Comparison of ENCODE assay signal across 21 mouse cellular contexts in genomic region chr6:87388877-87389276, GRCm38 (mm10). TPM values are rescaled to one million over a fixed set of nuclear protein-coding genes. Genes with fewer than 3 reads are reported as not detected.
DNase-seq lines count a peak whose midpoint lies in the region; ATAC-seq and TF ChIP-seq lines count a peak whose summit lies in the region.
"Had no signal": no experiment of that assay in that cellular context is flagged by ENCODE, and none has a peak within 500 bp of the region (broad histone marks: within the 10 kb centered on the region; RNA-seq: fewer than 3 reads in every experiment).

Gkn3 (minus strand) TSS chr6:87388935.

- 42% methylated on average over 7 of the region's 7 CpGs for WGBS in heart, embryonic 13.5 days
- WGBS in lung, embryonic 16.5 days = 33% methylated on average over 7 of the region's 7 CpGs
- 27% methylated on average over 7 of the region's 7 CpGs for WGBS in intestine, postnatal 0 days
- WGBS in stomach, postnatal 0 days = 40% methylated on average over 7 of the region's 7 CpGs

- no peak for DNase-seq in heart, adult 11 months
- no peak for DNase-seq in lung, postnatal 10 days
- peak; percentile 12 for DNase-seq in stomach, postnatal 0 days (ENCODE audit: low spot score)
- DNase-seq in adrenal gland, postnatal 25 days = no peak
- DNase-seq: adrenal gland, adult 2 months; cerebellum, adult 9-10 months; forebrain, postnatal 0 days; gastrocnemius, adult 2 months; kidney, adult 18-20 months; kidney, postnatal 10 days; liver, postnatal 0 days; retina, postnatal 1 day; thymus, postnatal 36 days had no signal

- no peak within 1 kb of the TSS for H3K4me3 ChIP-seq in heart, embryonic 13.5 days
- no peak within 1 kb of the TSS for H3K4me3 ChIP-seq in lung, embryonic 16.5 days (ENCODE audit: low read length)
- H3K4me3 ChIP-seq in intestine, postnatal 0 days (ENCODE audit: low read depth, low read length) = no peak within 1 kb of the TSS
- no peak within 1 kb of the TSS for H3K4me3 ChIP-seq in stomach, postnatal 0 days (ENCODE audit: low read depth, low read length)
- H3K4me3 ChIP-seq: forebrain, embryonic 10.5 days; gastrocnemius, adult 2 months; heart, embryonic 12.5 days; hindbrain, embryonic 15.5 days; limb, embryonic 13.5 days had no signal

- no peaks in the 10 kb centered on the region for H3K36me3 ChIP-seq in heart, embryonic 13.5 days
- no peaks in the 10 kb centered on the region for H3K36me3 ChIP-seq in lung, embryonic 16.5 days (ENCODE audit: control insufficient read depth, insufficient read depth, low read length)
- H3K36me3 ChIP-seq in intestine, postnatal 0 days (ENCODE audit: control insufficient read depth, insufficient read depth) = no peaks in the 10 kb centered on the region
- no peaks in the 10 kb centered on the region for H3K36me3 ChIP-seq in stomach, postnatal 0 days (ENCODE audit: control insufficient read depth, insufficient read depth, low read length)
- H3K36me3 ChIP-seq: forebrain, embryonic 10.5 days; heart, embryonic 12.5 days; hindbrain, embryonic 15.5 days; limb, embryonic 13.5 days had no signal

- no peak for TF ChIP-seq CTCF in intestine, postnatal 0 days (IDR thresholded peaks at IDR 0.05; ENCODE audit: low read depth)
- no peak for TF ChIP-seq CTCF in stomach, postnatal 0 days (IDR thresholded peaks at IDR 0.05; ENCODE audit: low read depth)

- H3K4me2 ChIP-seq in heart, embryonic 13.5 days = no peak within 1 kb of the TSS
- H3K4me2 ChIP-seq in lung, embryonic 16.5 days (ENCODE audit: low read depth, low read length) = no peak within 1 kb of the TSS
- no peak within 1 kb of the TSS for H3K4me2 ChIP-seq in intestine, postnatal 0 days (replicated peaks; ENCODE audit: low read depth)
- no peak within 1 kb of the TSS for H3K4me2 ChIP-seq in stomach, postnatal 0 days (replicated peaks; ENCODE audit: low read depth)
- H3K4me2 ChIP-seq: heart, embryonic 12.5 days; hindbrain, embryonic 15.5 days; limb, embryonic 13.5 days had no signal

- H3K27me3 ChIP-seq in heart, embryonic 13.5 days (replicated peaks) = peaks cover 93% of the 10 kb centered on the region
- no peaks in the 10 kb centered on the region for H3K27me3 ChIP-seq in lung, embryonic 16.5 days (ENCODE audit: control insufficient read depth, insufficient read depth, low read depth, low read length)
- H3K27me3 ChIP-seq in intestine, postnatal 0 days (replicated peaks; ENCODE audit: control insufficient read depth, insufficient read depth, low read length) = no peaks in the 10 kb centered on the region
- H3K27me3 ChIP-seq in stomach, postnatal 0 days (ENCODE audit: control insufficient read depth, insufficient read depth, low read length) = no peaks in the 10 kb centered on the region
- H3K27me3 ChIP-seq: hindbrain, embryonic 15.5 days had no signal

- no peaks in the 10 kb centered on the region for H3K9me3 ChIP-seq in heart, embryonic 13.5 days
- H3K9me3 ChIP-seq in lung, embryonic 16.5 days (ENCODE audit: control insufficient read depth, low read length) = no peaks in the 10 kb centered on the region
- H3K9me3 ChIP-seq in intestine, postnatal 0 days (ENCODE audit: control insufficient read depth) = no peaks in the 10 kb centered on the region
- H3K9me3 ChIP-seq in stomach, postnatal 0 days (ENCODE audit: control insufficient read depth, low read length) = no peaks in the 10 kb centered on the region
- H3K9me3 ChIP-seq: forebrain, embryonic 10.5 days; heart, embryonic 12.5 days; hindbrain, embryonic 15.5 days; limb, embryonic 13.5 days had no signal

- ATAC-seq in heart, embryonic 13.5 days (ENCODE audit: extremely low read depth, insufficient number of reproducible peaks, low FRiP score, low TSS enrichment) = no peak
- ATAC-seq in lung, embryonic 16.5 days (ENCODE audit: low read depth) = peak; percentile 63
- peak; percentile 37; the same call in 1 of the 2 replicates for ATAC-seq in intestine, postnatal 0 days
- peak; percentile 45; the same call in 1 of the 2 replicates for ATAC-seq in stomach, postnatal 0 days (ENCODE audit: low FRiP score, low TSS enrichment)
- ATAC-seq: forebrain, postnatal 0 days; liver, postnatal 0 days had no signal

- H3K9ac ChIP-seq in heart, embryonic 13.5 days = 0 out of 2 replicates have a peak within 1 kb of the TSS, but pooled peaks have one; percentile 4
- no peak within 1 kb of the TSS for H3K9ac ChIP-seq in lung, embryonic 16.5 days (ENCODE audit: low read length)
- H3K9ac ChIP-seq in intestine, postnatal 0 days (ENCODE audit: low read depth, low read length) = no peak within 1 kb of the TSS
- H3K9ac ChIP-seq in stomach, postnatal 0 days (ENCODE audit: low read length) = no peak within 1 kb of the TSS
- H3K9ac ChIP-seq: forebrain, postnatal 0 days; heart, embryonic 12.5 days; hindbrain, embryonic 15.5 days; limb, embryonic 13.5 days; liver, postnatal 0 days had no signal

- no peak for TF ChIP-seq EP300 in stomach, postnatal 0 days (optimal IDR thresholded peaks at IDR 0.05)

- H3K4me1 ChIP-seq in heart, embryonic 13.5 days = peaks cover 36% of the 10 kb centered on the region
- peaks cover 12% of the 10 kb centered on the region for H3K4me1 ChIP-seq in lung, embryonic 16.5 days (replicated peaks; ENCODE audit: control insufficient read depth, insufficient read depth, low read length)
- no peaks in the 10 kb centered on the region; the same call in none of the 2 replicates for H3K4me1 ChIP-seq in intestine, postnatal 0 days (replicated peaks; ENCODE audit: control insufficient read depth, insufficient read depth, low read length)
- H3K4me1 ChIP-seq in stomach, postnatal 0 days (replicated peaks; ENCODE audit: control insufficient read depth, insufficient read depth) = no peaks in the 10 kb centered on the region
- H3K4me1 ChIP-seq: hindbrain, embryonic 15.5 days had no signal

- 0 out of 2 replicates have a peak within 1 kb of the TSS, but pooled peaks have one; percentile 12 for H3K27ac ChIP-seq in heart, embryonic 13.5 days (replicated peaks)
- H3K27ac ChIP-seq in lung, embryonic 16.5 days (ENCODE audit: low read length) = peak within 1 kb of the TSS; percentile 42
- H3K27ac ChIP-seq in intestine, postnatal 0 days (ENCODE audit: low read depth, low read length) = no peak within 1 kb of the TSS
- no peak within 1 kb of the TSS for H3K27ac ChIP-seq in stomach, postnatal 0 days (replicated peaks)
- H3K27ac ChIP-seq: forebrain, embryonic 10.5 days; gastrocnemius, adult 2 months; hindbrain, embryonic 15.5 days; limb, embryonic 13.5 days had no signal

RNA-seq across cellular contexts. Expression of gene Gkn3, which starts in this region (rescaled TPM):
- polyA plus RNA-seq in heart, embryonic 13.5 days (2015; fragmentation: Nextera tagmentation; extraction: Ambion mirVana) = 0.99 and 1.4 TPM in 2 replicates
- 3.7 and 4.0 TPM in 2 replicates for polyA plus RNA-seq in lung, embryonic 16.5 days (2015; fragmentation: Nextera tagmentation; extraction: Ambion mirVana)
- polyA plus RNA-seq in intestine, postnatal 0 days (2015; fragmentation: Nextera tagmentation; extraction: Ambion mirVana) = 36.9 and 64.4 TPM in 2 replicates
- polyA plus RNA-seq in stomach, postnatal 0 days (2015; fragmentation: Nextera tagmentation; extraction: Ambion mirVana) = 73.4 and 107 TPM in 2 replicates
- 1.1 TPM in 1 of 2 replicates, not detected in the other for total RNA-seq in adrenal gland, postnatal 25 days (2021)
- total RNA-seq: forebrain, postnatal 0 days; granulocyte monocyte progenitor cell, adult 5-6 weeks had no signal
- polyA plus RNA-seq: forebrain, embryonic 10.5 days; liver, postnatal 0 days had no signal

Comparison
In these comparisons a context has a peak if more than half of its experiments do, and no peak if none do; other contexts are left out.
1. H3K27ac ChIP-seq: peak in heart, embryonic 13.5 days (single experiment) and lung, embryonic 16.5 days (single experiment); none in intestine, postnatal 0 days (single experiment) and stomach, postnatal 0 days (single experiment).